Mouse (Mus musculus): ENCODE results near the gene Polr2l. TPM values are rescaled to one million over a fixed set of nuclear protein-coding genes. Genes with fewer than 3 reads are reported as not detected.

The Polr2l gene
- total RNA-seq, 2 experiments from 2014 or later = 43.5 to 59.6 TPM

- ATAC-seq (replicated peaks; ENCODE audit: poor library complexity, severe bottlenecking) = peak; percentile 71
These were observed 39.6 kb downstream of the Polr2l start for GRCm38 (mm10) chr7:141435129-141435855.

- no peak; the same call in 1 of the 2 replicates for ATAC-seq (replicated peaks; ENCODE audit: poor library complexity, severe bottlenecking)
These were observed 40.5 kb downstream of the Polr2l start for GRCm38 (mm10) chr7:141434464-141434863.

- no peak for ATAC-seq (replicated peaks; ENCODE audit: poor library complexity, severe bottlenecking)
These were observed 41.2 kb downstream of the Polr2l start for GRCm38 (mm10) chr7:141433517-141434400.

GRCm38 (mm10) chr7:141432741-141433516, 42.0 kb downstream of the Polr2l start:
- ATAC-seq (replicated peaks; ENCODE audit: poor library complexity, severe bottlenecking) = no peak

- no peak for ATAC-seq (replicated peaks; ENCODE audit: poor library complexity, severe bottlenecking)
These were observed 42.7 kb downstream of the Polr2l start for GRCm38 (mm10) chr7:141432186-141432611.

- no peak for ATAC-seq (replicated peaks; ENCODE audit: poor library complexity, severe bottlenecking)
These were observed 43.3 kb downstream of the Polr2l start for GRCm38 (mm10) chr7:141431434-141432185.

- ATAC-seq (replicated peaks; ENCODE audit: poor library complexity, severe bottlenecking) = no peak
These were observed 44.2 kb downstream of the Polr2l start for GRCm38 (mm10) chr7:141430585-141431240.

- no peak for ATAC-seq (replicated peaks; ENCODE audit: poor library complexity, severe bottlenecking)
These were observed 44.9 kb downstream of the Polr2l start for GRCm38 (mm10) chr7:141429840-141430584.

- no peak for ATAC-seq (replicated peaks; ENCODE audit: poor library complexity, severe bottlenecking)
These were observed 45.6 kb downstream of the Polr2l start, which contains the start of gene Cend1 for GRCm38 (mm10) chr7:141429310-141429709. Gene Cend1, minus strand, starts transcription at chr7:141429491.

- ATAC-seq (replicated peaks; ENCODE audit: poor library complexity, severe bottlenecking) = no peak
These were observed 46.2 kb downstream of the Polr2l start for GRCm38 (mm10) chr7:141428701-141429100.

- ATAC-seq (replicated peaks; ENCODE audit: poor library complexity, severe bottlenecking) = no peak
These were observed 47.8 kb downstream of the Polr2l start for GRCm38 (mm10) chr7:141426948-141427730.

- no peak for ATAC-seq (replicated peaks; ENCODE audit: poor library complexity, severe bottlenecking)
These were observed 51.1 kb downstream of the Polr2l start for GRCm38 (mm10) chr7:141423811-141424210.

Other genes starting within 250 kb of the Polr2l start
- 70.9 and 75.4 TPM in 2 replicates for gene Phrf1, start 246.3 kb downstream of the Polr2l start, total RNA-seq (2014; fragmentation: Nextera tagmentation)
- gene Phrf1, start 246.3 kb downstream of the Polr2l start, total RNA-seq (2017) = 51.7 and 57.7 TPM in 2 replicates
- 0.38 and 1.3 TPM in 2 replicates for gene Irf7, start 208.7 kb downstream of the Polr2l start, total RNA-seq (2014; fragmentation: Nextera tagmentation)
- 2.1 and 2.7 TPM in 2 replicates for gene Irf7, start 208.7 kb downstream of the Polr2l start, total RNA-seq (2017)
- not detected in 2 replicates for gene Cdhr5, start 198.3 kb downstream of the Polr2l start, total RNA-seq (2014; fragmentation: Nextera tagmentation)
- not detected in 2 replicates for gene Cdhr5, start 198.3 kb downstream of the Polr2l start, total RNA-seq (2017)
- gene Sct, start 196.0 kb downstream of the Polr2l start, total RNA-seq (2014; fragmentation: Nextera tagmentation) = not detected in 2 replicates
- gene Sct, start 196.0 kb downstream of the Polr2l start, total RNA-seq (2017) = not detected in 2 replicates
- not detected in 2 replicates for gene Drd4, start 183.1 kb downstream of the Polr2l start, total RNA-seq (2014; fragmentation: Nextera tagmentation)
- not detected in 2 replicates for gene Drd4, start 183.1 kb downstream of the Polr2l start, total RNA-seq (2017)
- gene Deaf1, start 147.4 kb downstream of the Polr2l start, total RNA-seq (2014; fragmentation: Nextera tagmentation) = 43.3 and 52.4 TPM in 2 replicates
- 6.3 and 21.4 TPM in 2 replicates for gene Deaf1, start 147.4 kb downstream of the Polr2l start, total RNA-seq (2017)
- gene Tmem80, start 147.4 kb downstream of the Polr2l start, total RNA-seq (2014; fragmentation: Nextera tagmentation) = 6.0 and 13.2 TPM in 2 replicates
- gene Tmem80, start 147.4 kb downstream of the Polr2l start, total RNA-seq (2017) = 4.5 and 8.7 TPM in 2 replicates
- 0.11 TPM in 1 of 2 replicates, not detected in the other for gene Eps8l2, start 136.3 kb downstream of the Polr2l start, total RNA-seq (2014; fragmentation: Nextera tagmentation)
- not detected in 2 replicates for gene Eps8l2, start 136.3 kb downstream of the Polr2l start, total RNA-seq (2017)
- 289 and 344 TPM in 2 replicates for gene Taldo1, start 82.9 kb downstream of the Polr2l start, total RNA-seq (2014; fragmentation: Nextera tagmentation)
- 559 and 668 TPM in 2 replicates for gene Taldo1, start 82.9 kb downstream of the Polr2l start, total RNA-seq (2017)
- 19.7 and 41.9 TPM in 2 replicates for gene Gatd1, start 61.0 kb downstream of the Polr2l start, total RNA-seq (2014; fragmentation: Nextera tagmentation)
- gene Gatd1, start 61.0 kb downstream of the Polr2l start, total RNA-seq (2017) = 10.8 and 15.6 TPM in 2 replicates
- gene Cend1, start 45.6 kb downstream of the Polr2l start, total RNA-seq (2014; fragmentation: Nextera tagmentation) = not detected in 2 replicates
- not detected in 2 replicates for gene Cend1, start 45.6 kb downstream of the Polr2l start, total RNA-seq (2017)
- 18.8 and 36.2 TPM in 2 replicates for gene Slc25a22, start 37.2 kb downstream of the Polr2l start, total RNA-seq (2014; fragmentation: Nextera tagmentation)
- gene Slc25a22, start 37.2 kb downstream of the Polr2l start, total RNA-seq (2017) = 4.3 and 4.9 TPM in 2 replicates
- gene Pidd1, start 31.1 kb downstream of the Polr2l start, total RNA-seq (2014; fragmentation: Nextera tagmentation) = 33.2 and 45.1 TPM in 2 replicates
- 10.5 and 16.4 TPM in 2 replicates for gene Pidd1, start 31.1 kb downstream of the Polr2l start, total RNA-seq (2017)
- gene Rplp2, start 27.8 kb downstream of the Polr2l start, total RNA-seq (2014; fragmentation: Nextera tagmentation) = 2,601 and 5,139 TPM in 2 replicates
- 2,496 and 4,245 TPM in 2 replicates for gene Rplp2, start 27.8 kb downstream of the Polr2l start, total RNA-seq (2017)
- 93.9 and 97.0 TPM in 2 replicates for gene Pnpla2, start 19.9 kb downstream of the Polr2l start, total RNA-seq (2014; fragmentation: Nextera tagmentation)
- 19.0 and 35.1 TPM in 2 replicates for gene Pnpla2, start 19.9 kb downstream of the Polr2l start, total RNA-seq (2017)
- gene Cracr2b, start 14.0 kb downstream of the Polr2l start, total RNA-seq (2014; fragmentation: Nextera tagmentation) = 15.8 and 21.3 TPM in 2 replicates
- gene Cracr2b, start 14.0 kb downstream of the Polr2l start, total RNA-seq (2017) = 14.9 and 15.8 TPM in 2 replicates
- gene Cd151, start 7.7 kb downstream of the Polr2l start, total RNA-seq (2014; fragmentation: Nextera tagmentation) = 19.2 and 20.0 TPM in 2 replicates
- gene Cd151, start 7.7 kb downstream of the Polr2l start, total RNA-seq (2017) = 18.4 and 20.4 TPM in 2 replicates
- 50.4 and 53.8 TPM in 2 replicates for gene Tspan4, start 108 bp upstream of the Polr2l start, total RNA-seq (2014; fragmentation: Nextera tagmentation)
- gene Tspan4, start 108 bp upstream of the Polr2l start, total RNA-seq (2017) = 42.6 and 44.9 TPM in 2 replicates
- gene Chid1, start 64.7 kb upstream of the Polr2l start, total RNA-seq (2014; fragmentation: Nextera tagmentation) = 12.2 and 26.1 TPM in 2 replicates
- gene Chid1, start 64.7 kb upstream of the Polr2l start, total RNA-seq (2017) = 40.2 and 40.9 TPM in 2 replicates
- gene Ap2a2, start 87.0 kb upstream of the Polr2l start, total RNA-seq (2014; fragmentation: Nextera tagmentation) = 18.9 and 21.0 TPM in 2 replicates
- 20.2 and 28.4 TPM in 2 replicates for gene Ap2a2, start 87.0 kb upstream of the Polr2l start, total RNA-seq (2017)
- gene Muc6, start 180.2 kb upstream of the Polr2l start, total RNA-seq (2014; fragmentation: Nextera tagmentation) = 0.80 TPM in 1 of 2 replicates, not detected in the other
- not detected in 2 replicates for gene Muc6, start 180.2 kb upstream of the Polr2l start, total RNA-seq (2017)
- gene Muc2, start 215.2 kb upstream of the Polr2l start, total RNA-seq (2014; fragmentation: Nextera tagmentation) = not detected in 2 replicates
- gene Muc2, start 215.2 kb upstream of the Polr2l start, total RNA-seq (2017) = not detected in 2 replicates

Measured in granulocyte monocyte progenitor cell, adult 5-6 weeks (primary cell).